ENCODE assay signal across 1 mouse cellular context in the genomic region with DNA sequence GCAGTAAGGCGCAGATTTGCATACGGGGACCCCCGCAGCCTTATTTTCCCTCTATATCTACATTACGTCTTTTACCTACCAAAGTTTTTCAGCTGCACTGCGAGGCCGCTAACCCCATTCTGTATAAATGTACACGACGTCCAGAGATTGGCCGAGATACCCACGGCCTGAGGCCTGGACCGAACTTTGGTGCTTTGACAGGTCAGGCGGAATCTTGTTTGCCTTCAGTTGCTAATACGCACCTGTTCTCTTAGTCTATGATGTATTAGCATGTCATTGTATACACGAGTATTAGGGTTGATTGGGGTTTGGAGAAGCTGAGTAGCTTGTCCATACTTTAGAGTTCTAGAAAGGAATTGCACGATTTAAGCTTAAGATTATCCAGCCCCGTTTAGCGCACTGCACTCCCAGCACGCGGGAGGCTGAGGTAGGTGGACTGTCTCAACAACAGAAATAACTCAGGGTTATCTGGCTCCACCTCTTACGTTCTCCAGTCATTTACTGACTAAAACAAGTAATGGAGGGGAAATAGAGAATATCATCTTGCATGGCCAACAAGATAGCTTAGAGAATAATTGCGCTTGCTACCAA.
TF ChIP-seq lines count a peak whose summit lies in the region.

No protein-coding gene starts in this region.

TF ChIP-seq in CH12.LX, 34 proteins besides CTCF, POLR2A, EP300 and RAD21 (continued from another document):
- TF ChIP-seq RCOR1 (conservative IDR thresholded peaks at IDR 0.05; ENCODE audit: low read depth, low read length), result no peak
- TF ChIP-seq USF2 (conservative IDR thresholded peaks at IDR 0.05; ENCODE audit: low read depth, low read length), result 0 out of 2 replicates have a peak, but pooled peaks have one; percentile 14
- no peak for TF ChIP-seq HCFC1 (IDR thresholded peaks at IDR 0.05; ENCODE audit: low read depth, low read length)
- TF ChIP-seq TBP (conservative IDR thresholded peaks at IDR 0.05; ENCODE audit: low read depth, low read length), result no peak; the same call in 1 of the 2 replicates
- peak; percentile 7; the same call in 1 of the 2 replicates for TF ChIP-seq MAX (IDR thresholded peaks at IDR 0.05; ENCODE audit: low read length)
- TF ChIP-seq NRF1 (IDR thresholded peaks at IDR 0.05; ENCODE audit: low read depth, low read length), result no peak
- no peak for TF ChIP-seq UBTF (IDR thresholded peaks at IDR 0.05; ENCODE audit: low read depth, low read length)
- TF ChIP-seq ZMIZ1 (IDR thresholded peaks at IDR 0.05; ENCODE audit: low read depth, low read length), result no peak
- TF ChIP-seq CHD1 (IDR thresholded peaks at IDR 0.05; ENCODE audit: low read depth, low read length), result peak; percentile 76; the same call in 1 of the 2 replicates
- TF ChIP-seq USF1 (IDR thresholded peaks at IDR 0.05; ENCODE audit: low read depth, low read length), result no peak
- TF ChIP-seq MAZ (IDR thresholded peaks at IDR 0.05; ENCODE audit: low read depth, low read length), result peak; percentile 11; the same call in 1 of the 2 replicates
- no peak for TF ChIP-seq TCF12 (IDR thresholded peaks at IDR 0.05; ENCODE audit: low read depth, low read length)
- no peak for TF ChIP-seq E2F4 (IDR thresholded peaks at IDR 0.05; ENCODE audit: insufficient replicate concordance, low read depth, low read length)
- TF ChIP-seq GABPA (IDR thresholded peaks at IDR 0.05; ENCODE audit: insufficient replicate concordance, low read depth, low read length), result no peak
- 0 out of 2 replicates have a peak, but pooled peaks have one; percentile 20 for TF ChIP-seq SIN3A (IDR thresholded peaks at IDR 0.05; ENCODE audit: low read length)
- no peak for TF ChIP-seq ZC3H11A (IDR thresholded peaks at IDR 0.05; ENCODE audit: low read depth, low read length)
TF ChIP-seq in CH12.LX: peak in this region for 8.
